Mouse (Mus musculus): ENCODE results near the gene Abcc12.

DNA sequence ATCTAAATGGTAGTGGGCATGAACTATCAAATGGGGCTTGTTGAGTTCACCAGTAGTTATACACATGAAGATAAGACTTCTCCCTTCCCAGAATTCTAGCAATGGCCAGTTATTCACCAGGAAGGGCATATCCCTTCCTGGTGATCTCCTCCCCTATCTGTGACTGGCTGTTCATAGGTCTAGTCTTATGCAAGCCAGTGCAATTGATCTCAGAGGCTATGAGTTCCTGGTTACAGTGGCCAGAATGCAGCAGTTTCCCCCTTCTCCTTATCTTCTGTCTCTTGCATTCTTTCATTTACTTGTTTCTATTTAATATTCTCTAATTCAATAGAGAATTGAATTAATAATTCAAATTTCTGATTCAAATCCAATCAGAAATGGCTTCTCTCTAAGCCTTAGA, 96.2 kb downstream of the Abcc12 start:
- TF ChIP-seq CTCF (IDR thresholded peaks at IDR 0.05; ENCODE audit: low read depth) = no peak
- no peak for TF ChIP-seq EP300 (optimal IDR thresholded peaks at IDR 0.05)

All from stomach, postnatal 0 days (tissue).